Mouse (Mus musculus): ENCODE measurements around the gene Rasgef1a. TPM values are rescaled to one million over a fixed set of nuclear protein-coding genes. Genes with fewer than 3 reads are reported as not detected.

Rasgef1a gene
- polyA plus RNA-seq, 1 experiment, result 0.91 TPM

DNA sequence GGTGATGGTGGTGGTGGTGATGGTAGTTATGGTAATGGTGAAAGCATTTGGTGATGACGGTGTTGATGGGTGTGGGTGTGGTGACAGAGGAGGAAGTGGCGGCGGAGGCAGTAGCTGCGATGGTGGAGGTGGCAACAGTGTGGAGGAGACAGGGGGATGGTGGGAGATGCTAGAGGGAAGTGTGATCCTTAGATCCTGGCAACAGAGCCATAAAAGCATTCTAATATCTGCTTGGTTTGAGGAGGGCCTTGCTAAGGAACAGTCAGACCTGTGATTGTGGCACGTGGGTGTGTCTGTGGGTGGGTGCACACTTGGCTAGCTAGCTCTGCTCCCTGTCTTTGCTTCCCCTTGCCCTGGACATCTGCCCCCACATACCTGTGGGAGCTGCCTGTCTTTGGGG lies 7.4 kb downstream of the Rasgef1a start:
- TF ChIP-seq EP300 (IDR thresholded peaks at IDR 0.05; ENCODE audit: insufficient read depth, low read depth, low read length) (no peak), CTCF (IDR thresholded peaks at IDR 0.05; ENCODE audit: low read depth, low read length) (no peak), POLR2A (IDR thresholded peaks at IDR 0.05; ENCODE audit: insufficient read depth, low read length) (no peak)
- no peaks in the 10 kb centered on the region for H3K36me3 ChIP-seq (ENCODE audit: control insufficient read depth, insufficient read depth, low read length, poor library complexity, severe bottlenecking)
- no peaks in the 10 kb centered on the region for H3K27me3 ChIP-seq (ENCODE audit: control insufficient read depth, insufficient read depth, low read length, poor library complexity, severe bottlenecking)
- H3K9me3 ChIP-seq (replicated peaks; ENCODE audit: control insufficient read depth, insufficient read depth, low read length, poor library complexity, severe bottlenecking), result no peaks in the 10 kb centered on the region
- H3K9ac ChIP-seq (ENCODE audit: low read depth, poor library complexity, severe bottlenecking), result no peak overlapping the region
- no peaks in the 10 kb centered on the region for H3K4me1 ChIP-seq (ENCODE audit: control insufficient read depth, insufficient read depth, low read length)
- H3K4me3 ChIP-seq (ENCODE audit: low read depth, low read length), result no peak overlapping the region
- no peak overlapping the region for H3K27ac ChIP-seq (ENCODE audit: insufficient read depth, low read length)

- H3K9ac ChIP-seq (ENCODE audit: low read depth, poor library complexity, severe bottlenecking), result no peak overlapping the region
- H3K36me3 ChIP-seq (ENCODE audit: control insufficient read depth, insufficient read depth, low read length, poor library complexity, severe bottlenecking), result no peaks in the 10 kb centered on the region
- TF ChIP-seq CTCF (IDR thresholded peaks at IDR 0.05; ENCODE audit: low read depth, low read length), result no peak
- no peak for TF ChIP-seq EP300 (IDR thresholded peaks at IDR 0.05; ENCODE audit: insufficient read depth, low read depth, low read length)
- no peak for TF ChIP-seq POLR2A (IDR thresholded peaks at IDR 0.05; ENCODE audit: insufficient read depth, low read length)
- H3K4me1 ChIP-seq (ENCODE audit: control insufficient read depth, insufficient read depth, low read length), result no peaks in the 10 kb centered on the region
- H3K27me3 ChIP-seq (ENCODE audit: control insufficient read depth, insufficient read depth, low read length, poor library complexity, severe bottlenecking), result no peaks in the 10 kb centered on the region
- no peaks in the 10 kb centered on the region for H3K9me3 ChIP-seq (replicated peaks; ENCODE audit: control insufficient read depth, insufficient read depth, low read length, poor library complexity, severe bottlenecking)
- no peak overlapping the region for H3K27ac ChIP-seq (ENCODE audit: insufficient read depth, low read length)
- no peak overlapping the region for H3K4me3 ChIP-seq (ENCODE audit: low read depth, low read length)
Measured at GRCm38 (mm10) chr6:118019569-118019968, 8.3 kb downstream of the Rasgef1a start.

DNA sequence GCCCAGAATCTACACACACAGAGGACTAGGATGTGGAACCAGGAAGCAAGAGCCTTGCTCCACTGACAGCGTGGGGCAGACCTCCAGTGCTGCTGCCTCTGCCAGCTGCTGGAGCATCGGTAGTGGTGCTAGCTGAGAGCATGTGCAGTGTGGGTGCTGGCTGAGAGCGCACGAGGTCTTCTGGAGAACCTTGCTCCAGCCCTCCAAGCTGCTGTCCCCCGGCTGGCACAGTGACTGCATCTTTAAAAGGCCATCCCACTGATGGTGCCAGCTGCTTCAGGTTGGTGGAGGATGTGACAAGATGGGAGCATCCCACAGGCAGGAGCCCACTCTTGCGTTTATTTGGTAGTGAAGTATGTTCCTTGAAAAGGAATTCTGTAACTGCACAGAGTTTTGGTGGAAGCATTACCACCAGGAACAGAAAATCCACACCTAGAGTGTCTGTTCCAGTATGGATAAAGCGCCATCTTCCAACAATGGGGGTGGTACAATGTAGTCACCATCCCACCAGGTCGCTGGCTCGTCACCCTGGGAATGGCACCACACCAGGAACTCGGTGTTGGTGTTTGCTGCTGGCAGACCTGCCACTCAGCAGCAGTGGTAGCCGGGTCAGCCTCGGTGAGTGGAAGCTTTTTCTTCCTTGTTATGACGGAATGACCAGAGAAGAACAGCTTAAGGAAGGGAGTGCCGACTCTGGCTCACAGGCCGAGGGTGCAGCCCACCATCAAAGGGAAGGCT lies 11.8 kb downstream of the Rasgef1a start:
- TF ChIP-seq POLR2A (IDR thresholded peaks at IDR 0.05; ENCODE audit: insufficient read depth, low read length), result no peak
- TF ChIP-seq CTCF (IDR thresholded peaks at IDR 0.05; ENCODE audit: low read depth, low read length), result no peak
- TF ChIP-seq EP300 (IDR thresholded peaks at IDR 0.05; ENCODE audit: insufficient read depth, low read depth, low read length), result no peak
- no peaks in the 10 kb centered on the region for H3K4me1 ChIP-seq (ENCODE audit: control insufficient read depth, insufficient read depth, low read length)
- no peaks in the 10 kb centered on the region for H3K9me3 ChIP-seq (replicated peaks; ENCODE audit: control insufficient read depth, insufficient read depth, low read length, poor library complexity, severe bottlenecking)
- H3K36me3 ChIP-seq (ENCODE audit: control insufficient read depth, insufficient read depth, low read length, poor library complexity, severe bottlenecking), result no peaks in the 10 kb centered on the region
- H3K9ac ChIP-seq (ENCODE audit: low read depth, poor library complexity, severe bottlenecking), result no peak overlapping the region
- no peak overlapping the region for H3K4me3 ChIP-seq (ENCODE audit: low read depth, low read length)
- H3K27ac ChIP-seq (ENCODE audit: insufficient read depth, low read length), result no peak overlapping the region
- H3K27me3 ChIP-seq (ENCODE audit: control insufficient read depth, insufficient read depth, low read length, poor library complexity, severe bottlenecking), result no peaks in the 10 kb centered on the region

GRCm38 (mm10) chr6:118027036-118027435 lies 15.8 kb downstream of the Rasgef1a start:
- H3K36me3 ChIP-seq (ENCODE audit: control insufficient read depth, insufficient read depth, low read length, poor library complexity, severe bottlenecking), result no peaks in the 10 kb centered on the region
- no peaks in the 10 kb centered on the region for H3K27me3 ChIP-seq (ENCODE audit: control insufficient read depth, insufficient read depth, low read length, poor library complexity, severe bottlenecking)
- no peak overlapping the region for H3K4me3 ChIP-seq (ENCODE audit: low read depth, low read length)
- H3K9me3 ChIP-seq (replicated peaks; ENCODE audit: control insufficient read depth, insufficient read depth, low read length, poor library complexity, severe bottlenecking), result no peaks in the 10 kb centered on the region
- H3K4me1 ChIP-seq (ENCODE audit: control insufficient read depth, insufficient read depth, low read length), result no peaks in the 10 kb centered on the region
- no peak for TF ChIP-seq CTCF (IDR thresholded peaks at IDR 0.05; ENCODE audit: low read depth, low read length)
- no peak for TF ChIP-seq EP300 (IDR thresholded peaks at IDR 0.05; ENCODE audit: insufficient read depth, low read depth, low read length)
- no peak for TF ChIP-seq POLR2A (IDR thresholded peaks at IDR 0.05; ENCODE audit: insufficient read depth, low read length)
- H3K27ac ChIP-seq (ENCODE audit: insufficient read depth, low read length), result no peak overlapping the region
- H3K9ac ChIP-seq (ENCODE audit: low read depth, poor library complexity, severe bottlenecking), result no peak overlapping the region

DNA sequence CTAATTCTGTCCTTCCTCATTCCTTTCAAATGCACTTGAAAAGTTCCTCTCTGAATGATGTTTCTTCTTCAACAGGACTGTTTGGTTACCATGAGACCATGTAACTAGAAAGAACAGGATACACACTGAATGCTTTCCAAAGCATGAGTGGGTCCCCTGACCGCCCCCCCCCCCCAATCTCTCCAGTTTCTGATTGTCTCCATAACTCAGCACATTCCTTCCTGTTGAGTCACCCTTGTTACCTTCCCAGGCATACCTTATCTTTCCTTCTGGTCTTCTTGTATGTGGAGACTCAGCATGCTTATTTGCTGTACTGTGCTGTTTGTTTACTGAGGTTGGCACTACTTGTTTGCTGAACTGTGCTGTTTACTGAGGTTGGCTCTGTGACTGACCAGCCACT lies 20.2 kb downstream of the Rasgef1a start:
- Histone ChIP-seq H3K9ac (ENCODE audit: low read depth, poor library complexity, severe bottlenecking) (no peak overlapping the region), H3K27me3 (ENCODE audit: control insufficient read depth, insufficient read depth, low read length, poor library complexity, severe bottlenecking) (no peaks in the 10 kb centered on the region), H3K9me3 (replicated peaks; ENCODE audit: control insufficient read depth, insufficient read depth, low read length, poor library complexity, severe bottlenecking) (no peaks in the 10 kb centered on the region), H3K4me1 (ENCODE audit: control insufficient read depth, insufficient read depth, low read length) (no peaks in the 10 kb centered on the region), H3K27ac (ENCODE audit: insufficient read depth, low read length) (no peak overlapping the region), H3K36me3 (ENCODE audit: control insufficient read depth, insufficient read depth, low read length, poor library complexity, severe bottlenecking) (no peaks in the 10 kb centered on the region), H3K4me3 (ENCODE audit: low read depth, low read length) (no peak overlapping the region)
- no peak for TF ChIP-seq POLR2A (IDR thresholded peaks at IDR 0.05; ENCODE audit: insufficient read depth, low read length)
- TF ChIP-seq CTCF (IDR thresholded peaks at IDR 0.05; ENCODE audit: low read depth, low read length), result no peak
- TF ChIP-seq EP300 (IDR thresholded peaks at IDR 0.05; ENCODE audit: insufficient read depth, low read depth, low read length), result no peak

DNA sequence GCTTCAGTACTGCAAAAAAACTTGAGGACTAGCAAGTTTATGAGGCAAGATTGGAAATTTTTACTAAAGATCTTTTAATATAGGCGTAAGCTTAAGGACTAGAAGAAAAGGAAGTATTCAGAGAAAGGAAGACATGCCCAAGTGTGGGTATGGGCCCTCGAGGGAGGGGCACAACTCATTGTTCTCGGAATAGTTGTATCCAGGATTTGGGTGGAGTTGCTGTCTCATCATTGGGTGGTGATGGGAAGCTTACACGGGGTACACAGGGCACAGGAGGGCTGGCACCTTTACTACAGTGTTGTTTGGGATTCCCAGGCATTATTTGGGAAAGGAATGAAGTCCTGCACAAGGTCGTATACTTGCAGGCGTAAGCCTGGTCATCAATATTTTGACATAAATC lies 24.4 kb downstream of the Rasgef1a start:
- Histone ChIP-seq H3K4me3 (ENCODE audit: low read depth, low read length) (no peak overlapping the region), H3K27me3 (ENCODE audit: control insufficient read depth, insufficient read depth, low read length, poor library complexity, severe bottlenecking) (no peaks in the 10 kb centered on the region), H3K9ac (ENCODE audit: low read depth, poor library complexity, severe bottlenecking) (no peak overlapping the region), H3K36me3 (ENCODE audit: control insufficient read depth, insufficient read depth, low read length, poor library complexity, severe bottlenecking) (no peaks in the 10 kb centered on the region), H3K27ac (ENCODE audit: insufficient read depth, low read length) (no peak overlapping the region), H3K9me3 (replicated peaks; ENCODE audit: control insufficient read depth, insufficient read depth, low read length, poor library complexity, severe bottlenecking) (no peaks in the 10 kb centered on the region), H3K4me1 (ENCODE audit: control insufficient read depth, insufficient read depth, low read length) (no peaks in the 10 kb centered on the region)
- TF ChIP-seq CTCF (IDR thresholded peaks at IDR 0.05; ENCODE audit: low read depth, low read length) (no peak), EP300 (IDR thresholded peaks at IDR 0.05; ENCODE audit: insufficient read depth, low read depth, low read length) (no peak), POLR2A (IDR thresholded peaks at IDR 0.05; ENCODE audit: insufficient read depth, low read length) (no peak)

Measured in ES-Bruce4 (cell line).